Mouse (Mus musculus) kidney, adult 2 months (tissue): Measurements from ENCODE around the gene Dcdc2a.

ENCODE experiments used
- CTCF ChIP-seq: fragments of 200-500 bp; conservative IDR thresholded peaks from 2 replicates; pipeline ENCODE4 v1.5.1; 2011; ENCODE audit warnings: low read depth, mild to moderate bottlenecking, control low read depth, low read length, moderate library complexity, mixed read lengths; ENCODE audit not compliant: insufficient read depth, insufficient read length
- POLR2A ChIP-seq: fragments of 200-500 bp; IDR thresholded peaks from one replicate; pipeline ENCODE4 v1.6.1; 2011; ENCODE audit warnings: low read depth, low read length, control low read depth

- TF ChIP-seq POLR2A: no peak
- TF ChIP-seq CTCF: no peak
These were observed 95.1 kb downstream of the Dcdc2a start for GRCm38 (mm10) chr13:25150861-25151260.
